Mouse (Mus musculus) stomach, postnatal 0 days (tissue): ENCODE results near the gene Prl7c1.
"Not testable (repeated sequence)": the region's sequence is repeated elsewhere in the genome, so short reads cannot be mapped to it uniquely, and the experiment has no call there.

Source experiments
- CTCF ChIP-seq: IDR thresholded peaks from 2 replicates; pipeline ENCODE4 v1.5.1; 2016; ENCODE audit warnings: antibody characterized with exemption, low read depth, mild to moderate bottlenecking, moderate library complexity
- EP300 ChIP-seq: optimal IDR thresholded peaks from 2 replicates; pipeline ENCODE3; 2016; ENCODE audit warnings: antibody characterized with exemption

GRCm38 (mm10) chr13:27730286-27730959 is 50.2 kb downstream of the Prl7c1 start:
- not testable (repeated sequence) for TF ChIP-seq CTCF, EP300
